Mouse (Mus musculus) megakaryocyte, embryonic 14.5 days (primary cell): ENCODE data around the gene Crybb3. TPM values are rescaled to one million over a fixed set of nuclear protein-coding genes. Genes with fewer than 3 reads are reported as not detected.
"Not testable (repeated sequence)": the region's sequence is repeated elsewhere in the genome, so short reads cannot be mapped to it uniquely, and the experiment has no call there.

Experiments
- H3K27me3 ChIP-seq: replicated peaks from 2 replicates; pipeline ENCODE3; 2012; ENCODE audit warnings: inconsistent platforms
- H3K36me3 ChIP-seq: replicated peaks from 2 replicates; pipeline ENCODE3; 2012; ENCODE audit warnings: low read length, inconsistent platforms, mixed read lengths
- H3K4me1 ChIP-seq: 2 replicates; pipeline ENCODE4 v1.6.1; 2012; ENCODE audit warnings: inconsistent platforms
- H3K4me3 ChIP-seq: replicated peaks from 2 replicates; pipeline ENCODE3; 2012; ENCODE audit warnings: moderate library complexity, mild to moderate bottlenecking, inconsistent platforms
- H3K9me3 ChIP-seq: 2 replicates; pipeline ENCODE4 v1.6.1; 2012; ENCODE audit warnings: inconsistent platforms
- FLI1 ChIP-seq: IDR thresholded peaks from 2 replicates; pipeline ENCODE4 v1.6.1; 2012; ENCODE audit warnings: low read length, inconsistent platforms, mixed read lengths
- GATA1 ChIP-seq: IDR thresholded peaks from 3 replicates; pipeline ENCODE4 v1.6.1; 2012; ENCODE audit warnings: mixed read lengths, low read length, inconsistent platforms, borderline replicate concordance
- polyA plus RNA-seq: library from polyadenylated mRNA; stranded (reverse); fragments of >175 nt; gene quantifications from 2 replicates; pipeline ENCODE4 v1.2.3, GENCODE M21; 2012; ENCODE audit warnings: low replicate concordance; ENCODE audit not compliant: insufficient read depth

Crybb3 gene
- polyA plus RNA-seq, 1 experiment = 1.6 TPM

- no peaks in the 10 kb centered on the region for H3K9me3 ChIP-seq
- peaks cover 25% of the 10 kb centered on the region for H3K36me3 ChIP-seq
- peak overlapping the region; percentile 92 for H3K4me3 ChIP-seq
- no peaks in the 10 kb centered on the region for H3K27me3 ChIP-seq
- no peak for TF ChIP-seq FLI1
- peaks cover 100% of the 10 kb centered on the region for H3K4me1 ChIP-seq
These were observed 37.3 kb upstream of the Crybb3 start for GRCm38 (mm10) chr5:113118695-113119094.

DNA sequence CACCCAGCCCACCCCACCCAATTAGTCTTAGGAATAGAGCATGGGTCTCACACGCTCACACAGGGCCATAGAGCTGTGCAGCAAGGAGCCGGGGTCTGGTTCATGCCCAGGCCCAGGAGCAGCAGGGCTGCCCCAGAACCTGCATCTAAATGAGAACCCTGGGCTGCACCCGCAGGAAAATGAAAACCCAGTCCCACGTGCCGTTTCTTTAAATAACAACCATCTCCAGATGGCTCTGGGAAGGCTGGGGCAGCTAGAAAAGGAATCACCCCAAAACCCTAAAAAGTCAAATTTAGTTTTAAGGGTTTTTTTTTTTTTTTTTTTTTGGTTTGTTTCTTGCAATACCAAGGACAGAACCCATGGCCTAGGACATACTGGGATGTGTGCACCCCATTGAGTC is 36.0 kb upstream of the Crybb3 start:
- no peak for TF ChIP-seq FLI1
- no peak for TF ChIP-seq GATA1
- peaks cover 100% of the 10 kb centered on the region for H3K4me1 ChIP-seq
- H3K9me3 ChIP-seq = no peaks in the 10 kb centered on the region

DNA sequence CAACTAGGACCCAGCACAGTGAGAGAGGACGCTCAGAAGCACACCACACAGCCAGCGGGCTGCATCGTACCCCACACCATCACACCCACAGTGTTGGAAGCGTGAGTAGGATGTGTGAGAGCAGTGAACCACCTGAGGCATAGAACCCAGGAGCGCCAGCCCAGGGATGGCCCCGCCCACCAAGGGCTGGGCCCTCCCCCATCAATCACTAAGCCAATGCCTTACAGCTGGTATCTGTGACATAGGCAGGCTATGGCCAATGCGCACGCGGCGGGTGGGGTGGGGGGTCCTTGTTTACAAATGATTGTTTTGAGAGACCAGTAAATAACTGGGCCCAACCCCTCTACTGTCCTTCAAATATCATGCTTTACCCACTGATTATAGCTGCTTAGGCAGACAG is 34.5 kb upstream of the Crybb3 start:
- no peak for TF ChIP-seq GATA1
- TF ChIP-seq FLI1 = no peak
- H3K4me1 ChIP-seq = peaks cover 100% of the 10 kb centered on the region
- no peaks in the 10 kb centered on the region for H3K9me3 ChIP-seq
- peaks cover 9% of the 10 kb centered on the region for H3K36me3 ChIP-seq
- peak overlapping the region; percentile 34 for H3K4me3 ChIP-seq
- no peaks in the 10 kb centered on the region for H3K27me3 ChIP-seq

More for the DNA sequence above, 36.0 kb upstream of the Crybb3 start:
- Histone ChIP-seq H3K27me3 (no peaks in the 10 kb centered on the region), H3K4me3 (no peak overlapping the region), H3K36me3 (peaks cover 23% of the 10 kb centered on the region)

DNA sequence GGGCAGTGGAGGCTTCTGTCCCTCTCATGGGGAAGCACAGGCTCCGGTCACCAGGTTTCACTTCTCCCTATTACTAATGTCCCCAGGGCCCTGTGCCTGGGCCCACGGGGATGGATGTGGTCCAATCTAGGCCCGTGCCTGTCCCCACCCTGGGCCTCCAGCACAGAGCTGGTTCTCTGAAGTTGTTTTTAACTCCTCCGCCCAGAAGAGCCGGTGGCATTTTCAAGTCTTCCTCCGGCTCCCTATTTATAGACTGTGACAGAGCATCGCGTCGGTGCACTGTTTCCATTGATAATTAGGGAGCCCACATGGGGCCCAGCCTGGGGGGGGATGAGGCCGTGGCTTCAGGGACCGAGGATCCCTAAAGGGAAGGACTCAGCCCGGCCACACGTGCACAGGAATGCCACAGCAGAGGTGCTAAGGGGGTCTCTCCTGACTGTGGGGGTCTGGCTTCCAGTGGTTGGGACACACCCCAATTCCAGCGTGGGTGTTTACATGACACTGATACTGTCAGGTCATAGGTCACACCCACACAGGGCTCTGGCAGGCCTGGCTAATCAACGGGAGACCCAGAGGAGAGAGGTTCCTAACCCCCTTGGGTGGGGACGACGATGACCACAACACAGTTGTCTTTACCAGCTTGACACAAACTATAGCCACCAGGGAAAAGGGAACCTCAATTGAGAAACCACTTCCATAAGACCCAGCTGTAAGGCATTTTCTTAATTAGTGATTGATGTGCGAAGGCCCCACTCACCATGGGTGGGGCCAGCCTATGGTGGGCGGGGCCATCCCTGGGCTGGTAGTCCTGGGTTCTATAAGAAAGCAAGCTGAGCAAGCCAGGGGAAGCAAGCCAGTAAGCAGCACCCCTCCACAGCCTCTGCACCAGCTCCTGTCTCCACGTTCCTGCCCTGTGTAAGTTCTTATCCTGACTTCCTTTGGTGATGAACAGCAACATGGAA is 33.2 kb upstream of the Crybb3 start:
- TF ChIP-seq FLI1 (no peak), GATA1 (no peak)
- peaks cover 7% of the 10 kb centered on the region for H3K36me3 ChIP-seq
- no peaks in the 10 kb centered on the region for H3K27me3 ChIP-seq

DNA sequence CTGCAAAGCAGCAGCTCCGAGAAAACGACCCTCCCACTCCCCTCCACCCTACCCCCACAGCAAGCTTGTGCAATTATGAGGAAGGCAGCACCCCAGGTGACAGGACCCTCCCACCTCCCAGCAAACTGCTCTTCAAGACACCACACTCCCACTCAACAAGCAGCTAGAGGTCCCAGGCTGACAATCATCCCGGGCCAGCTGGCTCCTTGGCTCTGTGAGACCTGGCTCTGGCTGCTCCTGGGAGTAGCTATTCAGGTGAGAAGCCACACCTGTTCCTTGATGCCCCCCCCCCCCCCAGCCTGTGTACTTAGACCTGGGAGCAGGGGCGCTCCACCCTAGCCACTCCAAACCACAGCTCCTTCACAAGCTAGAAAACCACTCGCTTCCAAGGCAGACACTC is 31.7 kb upstream of the Crybb3 start:
- H3K4me1 ChIP-seq = peaks cover 95% of the 10 kb centered on the region
- TF ChIP-seq GATA1 = no peak
- no peak for TF ChIP-seq FLI1
- peaks cover 2% of the 10 kb centered on the region for H3K27me3 ChIP-seq
- H3K36me3 ChIP-seq = peaks cover 7% of the 10 kb centered on the region
- H3K9me3 ChIP-seq = no peaks in the 10 kb centered on the region
- H3K4me3 ChIP-seq = peak overlapping the region; percentile 86

More for the DNA sequence above, 33.2 kb upstream of the Crybb3 start:
- Histone ChIP-seq H3K4me3 (peak overlapping the region; percentile 86), H3K9me3 (no peaks in the 10 kb centered on the region), H3K4me1 (peaks cover 98% of the 10 kb centered on the region)

DNA sequence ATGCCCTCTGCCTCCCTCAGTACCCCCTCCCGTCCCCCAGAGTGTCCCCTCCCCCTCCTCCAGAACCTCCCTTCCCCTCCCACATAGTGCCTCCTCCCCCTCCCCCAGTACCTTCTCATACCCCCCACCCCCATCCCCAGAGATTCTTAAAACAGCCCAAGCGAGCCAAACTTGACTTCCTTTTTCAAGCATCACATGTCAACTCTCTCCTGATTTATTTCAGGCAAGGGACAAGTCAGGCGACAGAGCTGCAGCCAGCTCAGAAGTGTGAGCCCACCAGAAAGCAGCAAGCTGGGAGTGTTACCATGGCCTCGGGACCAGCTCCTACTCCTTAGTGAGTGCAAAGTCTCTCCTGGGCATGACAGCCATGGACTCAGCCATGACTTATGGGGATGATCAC is 30.0 kb upstream of the Crybb3 start:
- Histone ChIP-seq H3K27me3 (peaks cover 13% of the 10 kb centered on the region), H3K4me3 (peak overlapping the region; percentile 82), H3K36me3 (peaks cover 7% of the 10 kb centered on the region), H3K4me1 (peaks cover 94% of the 10 kb centered on the region), H3K9me3 (no peaks in the 10 kb centered on the region)
- TF ChIP-seq FLI1 = no peak
- TF ChIP-seq GATA1 = no peak

DNA sequence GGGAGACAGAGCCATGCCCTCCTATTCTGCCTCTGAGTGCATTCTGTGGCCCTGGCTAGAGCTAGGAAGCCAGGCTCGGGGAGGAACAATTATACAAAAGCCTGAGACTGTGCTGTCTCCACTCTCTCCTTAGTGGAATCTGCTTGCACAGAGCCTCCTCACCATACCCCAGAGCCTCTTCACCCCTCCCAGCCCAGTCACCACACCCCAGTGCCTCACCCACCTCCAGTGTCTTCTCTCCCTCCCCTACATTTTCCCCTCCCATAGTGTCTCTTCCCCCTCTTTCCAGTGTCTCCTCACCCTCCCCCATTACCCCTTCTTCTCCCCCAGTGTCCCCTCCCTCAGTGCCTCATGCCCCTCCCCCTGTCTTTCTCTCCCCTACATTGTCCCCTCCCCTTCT is 29.5 kb upstream of the Crybb3 start:
- no peaks in the 10 kb centered on the region for H3K9me3 ChIP-seq
- no peak for TF ChIP-seq GATA1
- no peak for TF ChIP-seq FLI1
- peak overlapping the region; percentile 81 for H3K4me3 ChIP-seq
- H3K27me3 ChIP-seq = peaks cover 13% of the 10 kb centered on the region
- H3K36me3 ChIP-seq = peaks cover 7% of the 10 kb centered on the region
- peaks cover 90% of the 10 kb centered on the region for H3K4me1 ChIP-seq

DNA sequence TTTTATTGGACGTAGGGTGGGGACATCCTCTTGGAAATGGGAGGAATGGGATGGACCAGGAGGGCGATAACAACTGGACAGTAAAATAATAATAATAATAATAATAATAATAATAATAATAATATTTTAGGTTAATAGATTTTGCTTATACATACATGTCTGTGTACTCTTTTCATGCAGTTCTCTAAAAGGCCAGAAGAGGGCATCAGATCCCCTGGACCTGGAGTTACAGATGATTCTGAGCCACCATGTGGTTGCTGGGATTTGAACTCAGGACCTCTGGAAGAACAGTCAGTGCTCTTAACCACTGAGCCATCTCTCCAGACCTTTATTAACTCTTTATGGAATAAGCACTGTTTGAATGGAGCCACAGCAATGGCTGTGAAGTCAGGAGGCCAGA is 28.3 kb upstream of the Crybb3 start:
- not testable (repeated sequence) for H3K4me3 ChIP-seq, H3K36me3 ChIP-seq, H3K9me3 ChIP-seq
- Histone ChIP-seq H3K27me3 (peaks cover 23% of the 10 kb centered on the region), H3K4me1 (peaks cover 85% of the 10 kb centered on the region)

DNA sequence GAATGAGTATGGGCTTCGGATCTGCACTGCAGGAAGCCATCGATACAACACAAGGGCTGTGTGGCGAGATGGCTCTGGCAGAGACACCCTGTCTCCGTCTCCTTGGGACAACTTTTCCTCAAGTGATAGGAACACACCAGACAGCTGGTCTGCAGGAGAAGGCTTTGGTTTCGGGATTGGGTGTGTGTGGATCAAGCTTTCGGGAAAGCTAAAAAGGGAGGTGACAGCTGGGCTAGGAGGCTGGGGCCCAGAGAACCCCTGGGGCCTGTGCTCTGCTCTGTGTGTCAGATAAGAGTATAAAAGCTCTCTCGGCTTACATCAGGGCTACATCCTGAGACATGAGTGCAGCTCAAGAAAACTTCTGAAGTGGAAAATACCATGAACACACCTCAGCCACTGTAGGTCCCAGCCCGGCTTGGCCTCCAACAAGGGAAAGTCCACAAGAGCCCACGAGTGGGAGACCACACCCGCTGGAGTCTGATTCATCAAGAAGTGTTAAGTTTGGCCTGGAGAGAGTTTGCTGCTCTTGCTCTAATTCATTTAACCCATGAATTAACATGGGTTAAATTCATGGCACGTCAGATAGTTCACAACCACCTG is 26.9 kb upstream of the Crybb3 start:
- TF ChIP-seq FLI1 (no peak), GATA1 (no peak)
- H3K9me3 ChIP-seq = no peaks in the 10 kb centered on the region

DNA sequence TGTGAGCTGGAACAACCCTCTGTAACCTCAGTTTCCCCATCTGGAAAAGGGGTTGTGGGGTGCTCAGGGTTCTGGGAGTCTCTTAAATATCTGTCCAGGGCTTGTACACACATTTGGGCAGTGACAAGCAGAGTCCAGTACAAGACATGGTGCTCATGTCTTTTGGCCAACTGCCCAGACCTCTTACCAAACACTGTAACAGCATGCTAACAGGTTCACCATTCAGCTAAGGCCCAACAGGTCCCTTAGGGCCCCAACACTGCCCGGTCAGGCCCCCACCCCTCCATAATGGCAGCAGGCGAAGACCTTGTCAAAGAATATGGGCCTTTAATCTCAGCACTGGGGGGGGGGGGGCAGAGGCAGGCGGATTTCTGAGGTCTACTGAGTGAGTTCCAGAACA is 26.3 kb upstream of the Crybb3 start:
- no peaks in the 10 kb centered on the region for H3K9me3 ChIP-seq
- H3K27me3 ChIP-seq = peaks cover 42% of the 10 kb centered on the region
- H3K36me3 ChIP-seq = no peaks in the 10 kb centered on the region
- H3K4me1 ChIP-seq = peaks cover 69% of the 10 kb centered on the region
- TF ChIP-seq GATA1 (no peak), FLI1 (no peak)
- H3K4me3 ChIP-seq = no peak overlapping the region

More for the DNA sequence above, 26.9 kb upstream of the Crybb3 start:
- Histone ChIP-seq H3K36me3 (no peaks in the 10 kb centered on the region), H3K4me3 (no peak overlapping the region), H3K4me1 (peaks cover 71% of the 10 kb centered on the region), H3K27me3 (peaks cover 36% of the 10 kb centered on the region)

- H3K4me3 ChIP-seq = peak overlapping the region; percentile 48
- H3K4me1 ChIP-seq = peaks cover 58% of the 10 kb centered on the region
- peaks cover 53% of the 10 kb centered on the region for H3K27me3 ChIP-seq
- H3K36me3 ChIP-seq = peaks cover 1% of the 10 kb centered on the region
- TF ChIP-seq FLI1 (no peak), GATA1 (no peak)
- H3K9me3 ChIP-seq = no peaks in the 10 kb centered on the region
These were observed 25.2 kb upstream of the Crybb3 start for GRCm38 (mm10) chr5:113106594-113106993.
